Mouse (Mus musculus) heart, postnatal 0 days (tissue): ENCODE results near the gene Hdac4.

Source experiments
- CTCF ChIP-seq: IDR thresholded peaks from 2 replicates; pipeline ENCODE4 v1.5.1; 2016; ENCODE audit warnings: antibody characterized with exemption, control low read depth, low read depth
- EP300 ChIP-seq: IDR thresholded peaks from 2 replicates; pipeline ENCODE4 v1.6.1; 2016; ENCODE audit warnings: antibody characterized with exemption, low read depth

DNA sequence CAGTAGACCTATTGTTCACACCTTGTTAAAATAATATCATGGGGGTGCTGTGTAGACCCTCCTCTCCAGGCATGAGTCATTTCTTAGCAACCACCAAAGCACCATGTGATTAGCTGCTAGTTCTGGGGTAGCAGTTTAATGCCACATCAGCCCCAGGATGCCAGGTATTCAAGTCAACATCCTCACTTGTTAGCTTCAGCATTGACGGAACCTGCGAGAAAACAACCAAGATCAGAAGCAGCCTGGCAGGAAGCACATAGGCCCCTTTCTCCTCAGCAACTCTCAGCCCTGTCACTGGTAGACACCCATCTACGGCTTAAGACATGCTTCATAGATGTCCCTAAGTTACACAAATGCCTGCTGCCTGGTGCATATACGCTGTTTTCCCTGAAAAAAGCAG lies 40.1 kb upstream of the Hdac4 start:
- TF ChIP-seq CTCF: no peak
- no peak for TF ChIP-seq EP300
